Mouse (Mus musculus) thymus, adult 2 months (tissue): ENCODE measurements around the gene Triml2. TPM values are rescaled to one million over a fixed set of nuclear protein-coding genes. Genes with fewer than 3 reads are reported as not detected.

Experiments used
- DNase-seq: peaks from one replicate; pipeline ENCODE4 v3.0.0; 2021
- H3K27ac ChIP-seq: fragments of 200-500 bp; 2 replicates; pipeline ENCODE4 v1.5.1; 2012; ENCODE audit warnings: low read length, control low read depth; ENCODE audit not compliant: control insufficient read depth, insufficient read depth
- H3K27me3 ChIP-seq: fragments of 200-500 bp; 2 replicates; pipeline ENCODE4 v1.6.1; 2012; ENCODE audit warnings: mild to moderate bottlenecking, low read length, moderate library complexity, mixed read lengths; ENCODE audit not compliant: control insufficient read depth, insufficient read depth
- H3K36me3 ChIP-seq: fragments of 200-500 bp; 2 replicates; pipeline ENCODE4 v1.6.1; 2012; ENCODE audit warnings: mild to moderate bottlenecking, low read length, moderate library complexity; ENCODE audit not compliant: control insufficient read depth, insufficient read depth
- H3K4me1 ChIP-seq: fragments of 200-500 bp; replicated peaks from 2 replicates; pipeline ENCODE4 v1.6.1; 2012; ENCODE audit warnings: low read length; ENCODE audit not compliant: control insufficient read depth, insufficient read depth
- H3K4me3 ChIP-seq: fragments of 200-500 bp; 2 replicates; pipeline ENCODE4 v1.5.1; 2012; ENCODE audit warnings: mild to moderate bottlenecking, low read length, control low read depth, moderate library complexity; ENCODE audit not compliant: control insufficient read depth, insufficient read depth
- CTCF ChIP-seq: fragments of 200-500 bp; IDR thresholded peaks from 2 replicates; pipeline ENCODE4 v1.5.1; 2012; ENCODE audit warnings: mild to moderate bottlenecking, control low read depth, low read length, moderate library complexity, borderline replicate concordance; ENCODE audit not compliant: control insufficient read depth, poor library complexity, insufficient read depth; ENCODE audit errors: extremely low read depth
- POLR2A ChIP-seq: fragments of 200-500 bp; IDR thresholded peaks from 2 replicates; pipeline ENCODE4 v1.6.1; 2012; ENCODE audit warnings: mild to moderate bottlenecking, low read length, control low read depth, moderate library complexity; ENCODE audit not compliant: control insufficient read depth, poor library complexity, insufficient read depth; ENCODE audit errors: extremely low read depth
- WGBS: fragments of 180-500 bp; shearing (Covaris S2); methylation state at CpG from one replicate; pipeline ENCODE4 v1.1.7; 2018; 5-methylcytosine and 5-hydroxymethylcytosine counted together
- polyA plus RNA-seq: library from polyadenylated mRNA; depleted of rRNA; stranded (reverse); fragments of >200 nt; gene quantifications from 2 replicates; pipeline ENCODE4 v1.2.3, GENCODE M21; 2012; rRNA removed

The Triml2 gene
- not detected in 2 replicates for polyA plus RNA-seq

- Histone ChIP-seq H3K4me3 (no peak within 1 kb of the TSS), H3K4me1 (no peaks in the 10 kb centered on the region), H3K27me3 (no peaks in the 10 kb centered on the region), H3K36me3 (no peaks in the 10 kb centered on the region), H3K27ac (no peak within 1 kb of the TSS)
- TF ChIP-seq CTCF (no peak), POLR2A (no peak)
- no peak for DNase-seq
- WGBS, result 96% methylated on average over 13 of the region's 13 CpGs
Observed at GRCm38 (mm10) chr8:43180054-43180690, at the start of gene Triml2. TSS of gene Triml2 (plus strand) at chr8:43180541.

- Histone ChIP-seq H3K27ac (no peak within 1 kb of the TSS), H3K36me3 (no peaks in the 10 kb centered on the region), H3K27me3 (no peaks in the 10 kb centered on the region), H3K4me3 (no peak within 1 kb of the TSS), H3K4me1 (no peaks in the 10 kb centered on the region)
- WGBS, result 74% methylated on average over 2 of the region's 2 CpGs
- TF ChIP-seq POLR2A (no peak), CTCF (no peak)
- DNase-seq, result no peak
Observed at GRCm38 (mm10) chr8:43141386-43141785, 39.0 kb upstream of the Triml2 start, which contains the start of gene Triml1. TSS of gene Triml1 (minus strand) at chr8:43141486.

GRCm38 (mm10) chr8:43149307-43149706 is 31.0 kb upstream of the Triml2 start:
- Histone ChIP-seq H3K4me3 (no peak overlapping the region), H3K4me1 (no peaks in the 10 kb centered on the region), H3K27me3 (no peaks in the 10 kb centered on the region), H3K36me3 (no peaks in the 10 kb centered on the region), H3K27ac (no peak overlapping the region)
- WGBS, result 95% methylated on average over 9 of the region's 9 CpGs
- DNase-seq, result no peak
- TF ChIP-seq CTCF (no peak), POLR2A (no peak)

GRCm38 (mm10) chr8:43163255-43163654 is 17.1 kb upstream of the Triml2 start:
- 50% methylated on average over 11 of the region's 11 CpGs for WGBS
- H3K27me3 ChIP-seq, result no peaks in the 10 kb centered on the region
- H3K27ac ChIP-seq, result no peak overlapping the region
- TF ChIP-seq CTCF (no peak), POLR2A (no peak)
- H3K4me3 ChIP-seq, result no peak overlapping the region
- H3K36me3 ChIP-seq, result no peaks in the 10 kb centered on the region
- no peak for DNase-seq
- no peaks in the 10 kb centered on the region for H3K4me1 ChIP-seq

GRCm38 (mm10) chr8:43164453-43164852 is 15.9 kb upstream of the Triml2 start:
- no peaks in the 10 kb centered on the region for H3K27me3 ChIP-seq
- TF ChIP-seq POLR2A (no peak), CTCF (no peak)
- H3K36me3 ChIP-seq, result no peaks in the 10 kb centered on the region
- no peak overlapping the region for H3K4me3 ChIP-seq
- no peak for DNase-seq
- WGBS, result 66% methylated on average over 3 of the region's 3 CpGs
- no peak overlapping the region for H3K27ac ChIP-seq
- no peaks in the 10 kb centered on the region for H3K4me1 ChIP-seq

GRCm38 (mm10) chr8:43168083-43168482 is 12.3 kb upstream of the Triml2 start:
- Histone ChIP-seq H3K27ac (no peak overlapping the region), H3K4me1 (no peaks in the 10 kb centered on the region), H3K36me3 (no peaks in the 10 kb centered on the region), H3K4me3 (no peak overlapping the region), H3K27me3 (no peaks in the 10 kb centered on the region)
- no peak for TF ChIP-seq CTCF
- TF ChIP-seq POLR2A, result no peak
- DNase-seq, result no peak
- 90% methylated on average over 4 of the region's 4 CpGs for WGBS

- DNase-seq, result no peak
- Histone ChIP-seq H3K4me1 (no peaks in the 10 kb centered on the region), H3K27me3 (no peaks in the 10 kb centered on the region), H3K27ac (no peak overlapping the region), H3K4me3 (no peak overlapping the region), H3K36me3 (no peaks in the 10 kb centered on the region)
- 90% methylated on average over 6 of the region's 6 CpGs for WGBS
- no peak for TF ChIP-seq POLR2A
- no peak for TF ChIP-seq CTCF
Observed at GRCm38 (mm10) chr8:43169249-43169755, 11.0 kb upstream of the Triml2 start.
